Mouse (Mus musculus) frontal cortex, postnatal 14 days (tissue): ENCODE data around the gene Cggbp1.

Experiments
- DNase-seq, 2 experiments: peaks; one replicate each; pipeline ENCODE4 v3.0.0; 2022; ENCODE audit warnings: low spot score in 2 of 2

The Cggbp1 gene

DNA sequence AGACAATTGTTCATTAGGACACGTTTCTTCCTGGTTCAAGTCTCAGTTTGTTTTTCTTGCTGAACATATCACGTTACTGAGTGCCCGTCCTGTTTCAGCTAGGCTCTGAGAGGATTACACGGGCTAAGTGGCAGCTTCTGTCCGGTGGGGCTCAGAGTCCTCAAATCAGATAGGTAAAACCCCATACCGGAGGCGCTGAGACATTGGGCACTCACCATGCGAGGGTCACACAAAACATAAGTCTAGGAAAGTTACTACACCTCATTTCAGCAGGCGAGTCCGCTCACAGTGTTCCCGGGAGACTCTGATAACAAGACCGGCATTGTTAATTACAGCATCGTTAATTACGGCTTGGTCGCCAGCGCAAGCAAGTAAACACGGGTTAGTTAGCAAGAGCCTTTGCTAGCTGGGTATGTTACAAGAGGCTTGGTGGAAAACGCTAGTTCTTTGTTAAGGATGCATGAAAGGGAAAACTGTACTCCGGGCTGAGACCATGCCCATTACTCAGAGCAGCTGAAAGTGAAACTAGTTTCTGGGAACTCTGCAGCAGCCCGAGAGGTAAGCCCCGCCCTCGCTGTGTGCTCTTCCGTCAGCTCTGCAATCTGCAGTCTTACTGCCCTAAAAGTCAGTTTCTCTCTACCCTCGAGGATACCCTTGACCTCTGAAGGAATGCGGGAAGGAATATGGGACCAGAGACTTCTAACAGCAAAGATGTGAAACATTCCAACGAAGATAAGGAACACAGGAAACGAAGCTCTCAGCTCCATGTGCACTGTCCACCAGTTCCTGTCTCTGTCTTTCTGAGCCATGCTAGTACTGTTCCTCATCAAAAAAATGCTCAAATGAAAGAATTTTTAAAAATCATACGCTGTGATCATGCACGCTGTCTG is 21.9 kb downstream of the Cggbp1 start:
- peak; percentile 8 to 28 for DNase-seq

DNA sequence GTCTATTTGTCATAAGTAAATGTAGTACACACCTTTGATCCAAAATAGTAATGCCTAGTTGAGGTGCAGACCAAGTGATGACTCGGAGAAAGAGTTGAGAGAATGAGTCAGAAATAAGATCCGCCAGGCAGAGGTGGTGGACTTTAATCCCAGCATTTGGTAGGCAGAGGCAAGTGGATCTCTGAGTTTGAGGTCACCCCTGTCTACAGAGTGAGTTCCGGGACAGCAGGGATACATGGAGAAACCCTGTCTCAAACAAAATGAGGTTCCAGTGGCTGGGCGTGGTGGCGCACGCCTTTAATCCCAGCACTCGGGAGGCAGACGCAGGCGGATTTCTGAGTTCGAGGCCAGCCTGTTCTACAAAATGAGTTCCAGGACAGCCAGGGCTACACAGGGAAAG is 23.6 kb downstream of the Cggbp1 start:
- no peak for DNase-seq

DNA sequence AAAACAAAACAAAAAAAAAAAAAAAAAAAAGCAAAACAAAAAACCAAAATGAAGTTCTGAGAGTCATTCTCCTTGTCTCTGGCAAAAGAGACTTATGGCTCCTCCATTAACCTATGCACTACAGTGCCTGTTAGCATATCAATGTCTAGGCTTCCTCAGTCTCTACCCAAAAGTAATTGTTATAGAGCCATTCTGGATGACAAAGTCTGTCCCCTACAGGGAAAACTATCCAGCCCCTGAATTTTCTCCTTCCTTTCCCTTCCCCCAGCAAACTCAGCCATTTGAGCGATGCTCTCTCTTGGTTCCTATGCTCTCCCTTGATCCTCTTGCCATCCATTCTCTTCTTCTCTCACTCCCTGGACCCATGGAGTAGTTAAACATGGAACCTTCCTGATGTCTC is 24.0 kb downstream of the Cggbp1 start:
- DNase-seq: no peak

DNA sequence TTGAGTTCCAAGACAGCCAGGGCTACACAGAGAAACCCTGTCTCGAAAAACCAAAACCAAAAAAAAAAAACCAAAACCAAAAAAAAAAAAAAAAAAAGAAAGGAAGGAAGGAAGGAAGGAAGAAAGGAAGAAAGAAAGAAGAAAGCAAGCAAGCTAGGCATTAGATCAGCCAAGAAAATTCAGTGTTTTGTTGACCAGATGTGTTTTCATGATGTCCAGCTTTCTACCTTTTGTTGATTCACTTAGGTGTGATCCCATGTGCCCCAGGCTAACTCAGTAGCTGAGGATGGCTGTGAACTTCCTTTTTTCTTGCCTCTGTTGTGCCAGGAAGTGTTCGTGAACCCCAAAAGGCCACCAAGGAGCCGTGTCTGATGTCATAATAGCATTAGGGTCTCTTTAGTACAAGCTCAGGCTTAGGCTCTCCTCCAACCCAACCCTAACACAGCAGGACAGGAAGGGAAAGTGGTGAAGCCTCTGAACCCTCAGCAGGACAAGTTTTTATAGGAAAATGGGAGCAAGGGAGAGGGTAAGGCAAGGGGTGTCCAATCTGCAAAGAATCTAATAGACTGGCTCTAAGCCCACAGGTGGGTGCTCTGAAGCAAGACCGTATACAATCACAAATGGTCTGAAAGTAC is 25.0 kb downstream of the Cggbp1 start:
- DNase-seq: no peak

DNA sequence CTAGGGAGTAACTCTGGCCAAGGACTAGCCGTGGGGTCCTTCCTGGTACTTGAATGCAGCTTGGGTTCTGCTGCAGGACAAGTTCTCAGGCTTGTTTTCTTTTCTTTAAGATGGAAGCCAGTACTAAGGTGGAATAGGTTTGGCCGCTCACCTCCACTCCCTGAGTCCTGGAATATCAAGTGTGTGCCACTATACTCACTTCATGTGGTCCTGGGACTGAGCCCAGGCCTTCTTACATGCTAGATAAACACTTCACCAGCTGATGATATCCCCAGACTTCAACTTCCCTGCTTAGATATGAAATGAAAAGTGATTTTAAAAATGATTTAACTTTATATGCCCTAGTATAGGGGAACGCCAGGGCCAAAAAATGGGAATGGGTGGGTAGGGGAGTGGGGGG is 25.5 kb downstream of the Cggbp1 start:
- DNase-seq: no peak

DNA sequence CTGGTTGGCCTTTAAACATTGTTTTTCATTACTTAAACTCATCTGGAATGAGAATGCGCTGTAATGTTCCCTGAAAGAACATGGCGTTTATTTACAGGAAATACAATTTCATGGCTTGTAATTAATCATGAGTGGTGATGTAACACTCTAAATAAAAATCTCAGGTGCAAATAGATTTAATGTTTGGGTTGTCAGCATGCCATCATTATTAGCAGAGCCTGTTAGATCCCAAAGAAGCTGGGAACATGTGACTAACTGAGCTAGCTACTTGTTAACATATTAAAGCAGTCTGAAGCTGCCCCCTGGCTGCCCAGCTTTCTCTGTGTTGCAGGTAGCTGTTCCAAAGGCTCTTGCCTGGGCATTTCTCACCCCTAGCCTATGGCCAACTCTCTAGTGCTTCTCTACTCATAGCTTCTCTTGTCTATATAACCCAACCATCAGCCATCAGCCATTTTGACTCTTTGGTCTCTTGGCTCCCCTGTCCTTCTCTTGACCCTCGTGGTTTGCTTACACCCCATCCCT is 26.9 kb downstream of the Cggbp1 start:
- DNase-seq: no peak

DNA sequence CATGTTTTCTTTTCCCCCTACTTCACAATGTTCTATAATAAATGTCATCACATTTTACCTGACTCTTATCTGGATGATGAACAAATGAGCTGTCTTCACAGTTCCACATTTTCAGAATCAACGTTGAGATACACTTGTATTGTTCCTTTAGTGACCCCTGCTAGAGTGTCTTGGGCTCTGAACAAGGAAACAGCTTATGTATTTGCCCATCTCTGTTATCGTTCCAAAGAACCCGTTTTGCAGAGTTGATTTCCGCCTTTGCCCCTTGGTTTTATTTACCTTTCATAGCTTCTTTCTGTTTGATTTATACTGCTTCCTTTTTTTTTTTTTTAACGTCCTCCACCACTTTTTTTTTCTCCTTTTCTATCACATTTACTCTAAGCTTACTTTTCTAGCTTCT is 27.9 kb downstream of the Cggbp1 start:
- no peak for DNase-seq

DNA sequence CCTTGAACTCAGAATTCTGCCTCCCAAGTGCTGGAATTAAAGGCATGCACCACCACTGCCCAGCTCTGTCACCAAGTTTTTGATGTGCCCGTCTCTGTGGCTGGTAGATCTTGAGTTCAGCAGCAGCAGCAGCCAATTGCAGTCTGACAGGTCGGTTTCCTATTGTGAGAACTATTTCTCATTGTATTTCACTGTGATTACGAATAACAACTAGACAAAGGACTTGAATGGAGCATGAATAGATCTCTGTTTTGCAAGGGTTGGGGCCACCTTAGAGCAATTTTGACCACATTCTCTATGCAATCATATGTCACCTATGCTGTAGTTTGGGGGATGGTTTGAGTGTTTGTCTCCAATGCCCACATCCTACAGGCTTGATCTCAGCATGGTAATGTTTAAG is 29.2 kb downstream of the Cggbp1 start:
- no peak for DNase-seq

DNA sequence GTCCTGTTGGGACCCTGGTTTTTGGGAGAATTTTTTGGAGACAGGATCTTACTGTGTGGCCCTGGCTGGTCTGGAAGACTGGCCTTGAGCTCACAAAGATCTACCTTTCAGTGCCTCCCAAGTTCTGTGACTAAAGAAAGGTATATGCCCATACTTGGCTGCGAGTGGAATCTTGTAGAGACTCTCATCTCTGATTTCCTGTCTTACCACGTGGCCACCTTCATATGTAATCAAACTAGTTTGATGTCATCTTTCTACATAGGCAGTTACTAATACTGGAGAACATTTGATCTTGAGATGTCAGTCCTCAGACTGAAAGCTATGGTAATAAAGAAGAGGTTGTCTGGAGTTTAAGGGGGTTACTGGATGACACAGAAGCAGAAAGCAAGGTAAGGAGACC is 29.6 kb downstream of the Cggbp1 start:
- no peak for DNase-seq

DNA sequence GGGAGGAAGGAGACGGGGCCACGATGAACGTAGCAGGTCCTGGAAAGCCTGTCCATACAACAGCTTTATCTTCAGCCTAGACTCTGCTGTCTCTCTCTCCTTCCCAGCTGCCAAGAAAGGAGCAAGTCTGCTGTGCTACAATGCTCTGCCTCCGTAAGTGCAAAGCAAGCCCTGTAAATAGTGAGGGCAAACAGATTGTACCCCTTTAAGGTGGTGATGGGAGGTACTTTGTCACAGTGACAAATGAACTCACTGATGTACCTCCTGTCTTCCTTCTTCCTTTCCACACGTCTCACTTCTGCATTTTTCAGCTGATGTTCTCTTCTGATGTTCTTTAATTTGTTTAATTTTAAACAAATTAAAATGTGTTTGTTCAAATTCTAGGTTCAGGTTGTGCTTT is 32.1 kb downstream of the Cggbp1 start:
- DNase-seq: no peak

DNA sequence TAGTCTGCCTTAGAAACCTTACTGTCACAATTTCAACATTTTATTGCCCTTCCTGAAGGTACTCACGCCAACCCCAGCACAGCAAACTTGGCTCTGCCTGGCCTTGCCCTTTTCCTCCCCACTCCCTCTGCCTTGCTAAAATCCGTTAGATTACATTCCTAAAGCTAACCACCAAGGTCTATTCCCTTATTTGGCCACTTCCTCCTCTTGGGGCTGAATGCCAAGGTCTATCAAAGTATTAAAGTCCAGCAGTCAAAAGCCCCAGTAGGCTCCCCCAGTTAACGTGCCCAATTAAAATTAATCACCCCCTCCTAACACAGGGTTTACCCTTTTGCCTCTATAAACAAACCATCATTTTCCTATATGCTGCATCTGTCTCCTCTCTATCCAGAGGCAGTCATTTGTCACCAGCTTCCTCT is 32.6 kb downstream of the Cggbp1 start:
- no peak for DNase-seq

DNA sequence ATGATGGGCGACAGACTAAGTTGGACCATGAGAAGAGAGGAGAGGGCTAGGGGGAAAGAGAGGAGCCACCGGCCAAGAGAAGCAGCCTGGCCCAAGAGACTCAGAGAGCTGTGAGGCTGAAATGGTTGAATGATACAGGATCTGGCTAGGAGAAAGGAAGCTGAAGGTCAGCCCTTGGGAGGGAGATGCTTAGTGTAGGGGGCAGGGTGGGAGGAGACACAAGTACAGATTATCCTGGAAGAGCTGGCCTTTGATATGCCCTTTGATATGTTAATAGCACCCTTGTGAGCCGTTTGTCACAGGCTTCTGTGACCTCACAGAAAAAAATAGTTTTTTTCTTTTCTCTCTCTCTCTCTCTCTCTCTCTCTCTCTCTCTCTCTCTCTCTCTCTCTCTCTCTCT is 33.3 kb downstream of the Cggbp1 start:
- DNase-seq: no peak

DNA sequence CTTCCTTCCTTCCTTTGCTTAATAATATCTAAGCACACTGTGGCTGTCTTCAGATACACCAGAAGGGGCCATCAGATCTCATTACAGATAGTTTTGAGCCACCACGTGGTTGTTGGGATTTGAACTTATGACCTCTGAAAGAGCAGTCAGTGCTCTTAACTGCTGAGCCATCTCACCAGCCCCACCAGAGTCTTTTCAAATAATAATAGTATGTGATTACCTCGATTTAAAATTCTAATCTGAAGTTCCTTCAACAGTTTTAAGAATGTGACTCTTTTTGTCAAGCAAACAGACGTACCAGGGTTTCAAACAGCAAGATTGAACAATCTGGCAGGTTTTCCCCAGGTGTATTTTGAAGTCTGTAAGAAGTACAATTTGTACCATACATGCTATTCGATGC is 33.8 kb downstream of the Cggbp1 start:
- no peak for DNase-seq

DNA sequence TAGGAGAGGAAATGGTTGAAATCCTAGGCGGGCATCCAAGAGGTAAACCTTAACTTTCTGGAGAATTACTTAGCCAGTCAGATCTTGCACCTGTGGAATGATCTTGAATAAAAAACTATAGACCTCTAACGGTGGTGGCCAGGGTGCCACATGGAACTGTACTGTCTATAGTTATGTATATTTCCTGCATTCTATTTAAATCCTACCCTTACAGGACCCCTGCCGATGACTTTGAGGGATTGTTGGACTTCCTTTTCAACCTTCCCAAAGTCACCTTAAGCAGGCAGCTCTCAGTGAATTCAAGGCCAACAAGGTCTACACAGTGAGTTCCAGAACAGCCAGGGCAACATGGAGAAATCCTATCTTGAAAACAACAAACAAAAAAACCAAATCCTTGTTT is 37.7 kb downstream of the Cggbp1 start:
- no peak for DNase-seq

DNA sequence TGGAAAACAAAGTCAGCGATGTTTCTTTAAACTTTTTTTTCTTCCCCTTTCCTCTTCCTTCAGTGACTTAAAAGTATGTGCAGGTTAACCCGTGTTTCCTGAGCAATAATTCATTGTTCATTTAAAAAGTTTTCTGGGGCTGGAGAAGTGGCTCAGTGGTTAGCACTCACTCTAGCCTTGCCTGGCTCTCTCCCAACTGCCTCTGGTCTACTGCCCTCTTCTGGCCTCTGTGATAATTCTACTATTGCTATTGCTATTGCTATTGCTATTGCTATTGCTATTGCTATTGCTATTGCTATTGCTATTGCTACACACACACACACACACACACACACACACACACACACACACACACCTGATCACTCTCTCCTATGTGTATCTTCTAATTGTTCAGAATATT is 47.3 kb downstream of the Cggbp1 start:
- no peak for DNase-seq

DNA sequence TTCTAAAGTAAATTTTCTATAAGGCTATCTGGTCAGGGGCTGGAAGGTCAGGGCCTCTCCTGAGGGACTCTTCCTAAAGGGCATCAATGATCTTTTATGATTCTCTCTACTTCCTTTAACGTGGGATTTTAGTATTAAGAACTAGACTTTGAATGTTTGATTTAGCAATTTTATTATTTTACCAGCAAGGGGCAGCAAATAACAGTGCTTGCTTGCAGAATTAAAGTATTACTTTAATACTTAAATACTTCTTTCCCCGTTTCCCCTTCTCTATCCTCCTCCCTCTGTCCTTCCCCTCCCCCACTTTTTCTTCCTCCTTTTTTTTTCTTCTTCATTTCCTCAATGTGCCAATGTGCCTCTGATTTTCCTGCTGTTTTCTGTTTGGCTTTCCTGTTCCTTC is 51.5 kb downstream of the Cggbp1 start:
- DNase-seq: no peak

DNA sequence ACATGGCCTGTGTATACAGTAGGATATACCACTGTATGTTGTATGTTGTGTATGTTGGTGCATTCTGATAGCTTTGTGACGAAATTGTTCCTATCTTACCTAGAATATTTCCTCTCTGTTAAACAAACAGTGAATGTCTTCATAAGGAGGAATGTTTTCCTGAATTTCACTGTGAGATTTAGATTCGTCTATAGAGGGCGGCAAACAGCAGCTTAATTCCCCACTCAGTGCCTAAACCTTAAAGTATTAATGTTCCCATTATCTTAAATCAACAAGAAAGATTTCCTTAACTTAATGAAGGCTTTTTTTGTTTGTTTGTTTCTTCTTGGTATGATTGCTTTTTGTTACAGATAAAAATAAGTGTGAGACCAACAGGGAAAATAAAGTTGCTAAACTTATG is 55.3 kb downstream of the Cggbp1 start:
- DNase-seq: no peak

DNA sequence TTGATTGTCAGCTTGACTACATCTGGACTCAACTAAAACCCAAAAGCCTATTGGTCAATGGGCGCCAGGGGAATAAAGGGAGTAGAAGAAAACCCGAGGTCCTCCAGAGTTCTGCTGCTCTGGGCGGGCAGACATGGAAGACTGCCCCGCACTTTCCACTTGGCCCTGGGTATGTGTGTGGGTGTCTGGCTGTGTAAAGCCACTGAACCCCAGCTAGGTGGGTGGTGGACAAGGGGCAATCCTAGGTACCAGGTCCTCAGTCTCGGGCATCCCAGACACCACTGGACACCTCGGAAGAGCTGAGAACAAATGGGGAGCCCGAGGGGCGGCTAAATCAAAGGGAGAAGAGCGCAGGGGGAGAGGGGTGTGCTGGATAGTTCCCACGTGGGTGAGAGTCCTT is 57.0 kb downstream of the Cggbp1 start:
- DNase-seq: no peak
